Mouse (Mus musculus): ENCODE results near the gene Smyd1.

DNA sequence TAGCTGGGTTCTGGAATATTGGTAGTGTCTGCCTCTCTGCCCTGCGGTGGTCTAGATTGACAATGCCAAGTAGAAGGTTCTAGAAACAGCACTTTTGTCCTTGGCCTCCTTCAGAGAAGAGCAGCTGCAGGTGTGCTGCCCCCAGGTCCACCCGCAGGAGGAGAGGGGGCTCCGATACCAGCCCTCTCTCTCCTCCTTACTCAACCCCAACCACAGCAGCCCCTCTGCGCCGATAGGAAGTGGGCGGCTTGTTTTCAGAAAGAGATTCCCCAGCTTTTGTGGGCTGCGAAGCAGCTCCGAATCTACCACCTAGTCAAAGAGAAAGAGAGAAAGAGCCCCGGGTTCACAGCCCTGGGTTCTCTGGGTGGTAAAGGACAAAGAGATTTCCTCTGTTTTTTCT, 19.1 kb upstream of the Smyd1 start:
- TF ChIP-seq CTCF (IDR thresholded peaks at IDR 0.05; ENCODE audit: insufficient read depth, low read depth, low read length) (no peak), POLR2A (IDR thresholded peaks at IDR 0.05; ENCODE audit: insufficient read depth, low read depth, low read length) (no peak)
